ENCODE assay signal across 8 mouse cellular contexts in genomic region chr2:164970631-164971196, GRCm38 (mm10). TPM values are rescaled to one million over a fixed set of nuclear protein-coding genes. Genes with fewer than 3 reads are reported as not detected.
DNase-seq lines count a peak whose midpoint lies in the region; ATAC-seq and TF ChIP-seq lines count a peak whose summit lies in the region.

No protein-coding gene starts in this region.

- H3K9me3 ChIP-seq in hindbrain, postnatal 0 days (ENCODE audit: low read length) = no peaks in the 10 kb centered on the region
- no peaks in the 10 kb centered on the region for H3K9me3 ChIP-seq in midbrain, embryonic 16.5 days (replicated peaks; ENCODE audit: control insufficient read depth, low read length, poor library complexity, severe bottlenecking)

- H3K27ac ChIP-seq in hindbrain, postnatal 0 days = peak overlapping the region; percentile 0; the same call in 1 of the 2 replicates
- peak overlapping the region; percentile 52; the same call in 1 of the 2 replicates for H3K27ac ChIP-seq in midbrain, embryonic 16.5 days (ENCODE audit: low read length)

- peak overlapping the region; percentile 62 for H3K4me3 ChIP-seq in hindbrain, postnatal 0 days (ENCODE audit: low read length)
- H3K4me3 ChIP-seq in midbrain, embryonic 16.5 days (ENCODE audit: low read depth, low read length) = peak overlapping the region; percentile 49

- DNase-seq in layer of hippocampus, adult 11-12 months (ENCODE audit: low spot score) = peak; percentile 61
- DNase-seq in layer of hippocampus, adult 9-10 months (ENCODE audit: low spot score) = no peak
- peak; percentile 57 for DNase-seq in embryo, embryonic 10.5 days (ENCODE audit: low spot score)
- peak; percentile 85 for DNase-seq in hindbrain, postnatal 0 days (ENCODE audit: low spot score)
- no peak for DNase-seq in adrenal gland, adult 2 months
- no peak for DNase-seq in yolk sac, embryonic 10.5 days (ENCODE audit: low spot score)
- no peak for DNase-seq in gastrocnemius, postnatal 14 days

- H3K4me2 ChIP-seq in hindbrain, postnatal 0 days (ENCODE audit: low read depth, low read length) = peak overlapping the region; percentile 61
- peak overlapping the region; percentile 93 for H3K4me2 ChIP-seq in midbrain, embryonic 16.5 days (ENCODE audit: low read length)

- under 1% methylated on average over 42 of the region's 42 CpGs for WGBS in hindbrain, postnatal 0 days
- WGBS in midbrain, embryonic 16.5 days = under 1% methylated on average over 41 of the region's 42 CpGs

- ATAC-seq in hindbrain, postnatal 0 days = peak; percentile 53
- ATAC-seq in midbrain, embryonic 16.5 days = peak; percentile 65

- H3K9ac ChIP-seq in hindbrain, postnatal 0 days (replicated peaks; ENCODE audit: low read length) = peak overlapping the region; percentile 72
- H3K9ac ChIP-seq in midbrain, embryonic 16.5 days (ENCODE audit: low read depth, low read length) = peak overlapping the region; percentile 69

- 0 out of 2 replicates have a peak, but pooled peaks cover 15% of the 10 kb centered on the region for H3K4me1 ChIP-seq in hindbrain, postnatal 0 days (ENCODE audit: insufficient read depth, low read length)
- H3K4me1 ChIP-seq in midbrain, embryonic 16.5 days (ENCODE audit: control insufficient read depth, insufficient read depth, low read length) = peaks cover 44% of the 10 kb centered on the region

- TF ChIP-seq CTCF in hindbrain, postnatal 0 days (IDR thresholded peaks at IDR 0.05; ENCODE audit: low read depth) = no peak

- peaks cover 29% of the 10 kb centered on the region for H3K27me3 ChIP-seq in hindbrain, postnatal 0 days (ENCODE audit: insufficient read depth, low read length)
- H3K27me3 ChIP-seq in midbrain, embryonic 16.5 days (ENCODE audit: control insufficient read depth, insufficient read depth, low read depth, low read length) = 0 out of 2 replicates have a peak, but pooled peaks cover 3% of the 10 kb centered on the region

- intact Hi-C loops in gastrocnemius, postnatal 14 days (cut with DNase I; ENCODE audit: low total_unique reads) = no loop called here

- H3K36me3 ChIP-seq in hindbrain, postnatal 0 days (ENCODE audit: insufficient read depth, low read length) = no peaks in the 10 kb centered on the region
- no peaks in the 10 kb centered on the region; the same call in 1 of the 2 replicates for H3K36me3 ChIP-seq in midbrain, embryonic 16.5 days (ENCODE audit: control insufficient read depth, insufficient read depth, low read length)

RNA-seq across cellular contexts. Expression of gene Slc12a5, which starts 10.1 kb away (rescaled TPM):
- total RNA-seq in hindbrain, postnatal 0 days (2014; rRNA removed) = 257 TPM in 2 replicates
- 67.1 and 71.0 TPM in 2 replicates for polyA plus RNA-seq in hindbrain, postnatal 0 days (2015; fragmentation: Nextera tagmentation; extraction: Ambion mirVana)
- polyA plus RNA-seq in midbrain, embryonic 16.5 days (2015; fragmentation: Nextera tagmentation; extraction: Ambion mirVana) = 52.8 and 57.7 TPM in 2 replicates
- total RNA-seq in adrenal gland, adult 2 months (2021) = 1 to 10 TPM; 3.5 to 5.4 TPM
- 21.4 and 27.6 TPM in 2 replicates for polyA plus RNA-seq in adrenal gland, adult 2 months (2012; rRNA removed)
- total RNA-seq in gastrocnemius, postnatal 14 days (2021) = 1 to 10 TPM in 1 of 2 experiments, under 1 TPM in 1; 0.55 to 1.0 TPM

RNA-seq across cellular contexts. Expression of gene Mmp9, which starts 30.1 kb away (rescaled TPM):
- 8.8 and 14.4 TPM in 2 replicates for total RNA-seq in hindbrain, postnatal 0 days (2014; rRNA removed)
- polyA plus RNA-seq in hindbrain, postnatal 0 days (2015; fragmentation: Nextera tagmentation; extraction: Ambion mirVana) = 6.7 and 7.1 TPM in 2 replicates
- 26.7 and 28.0 TPM in 2 replicates for polyA plus RNA-seq in midbrain, embryonic 16.5 days (2015; fragmentation: Nextera tagmentation; extraction: Ambion mirVana)
- 1 to 10 TPM; 1.4 to 2.1 TPM for total RNA-seq in adrenal gland, adult 2 months (2021)
- polyA plus RNA-seq in adrenal gland, adult 2 months (2012; rRNA removed) = 1.6 and 3.4 TPM in 2 replicates
- total RNA-seq in gastrocnemius, postnatal 14 days (2021) = 1 to 10 TPM in 1 of 2 experiments, under 1 TPM in 1; 0.95 to 1.2 TPM

RNA-seq across cellular contexts. Expression of gene Zfp335, which starts 59.2 kb away (rescaled TPM):
- 26.5 and 28.3 TPM in 2 replicates for total RNA-seq in hindbrain, postnatal 0 days (2014; rRNA removed)
- polyA plus RNA-seq in hindbrain, postnatal 0 days (2015; fragmentation: Nextera tagmentation; extraction: Ambion mirVana) = 9.0 and 9.2 TPM in 2 replicates
- polyA plus RNA-seq in midbrain, embryonic 16.5 days (2015; fragmentation: Nextera tagmentation; extraction: Ambion mirVana) = 16.2 and 16.9 TPM in 2 replicates
- total RNA-seq in adrenal gland, adult 2 months (2021) = 10 to 100 TPM; 16.7 to 21.9 TPM
- polyA plus RNA-seq in adrenal gland, adult 2 months (2012; rRNA removed) = 37.4 TPM in 2 replicates
- 1 to 10 TPM; 8.4 TPM for total RNA-seq in gastrocnemius, postnatal 14 days (2021)

Comparison
In these comparisons a context has a peak if more than half of its experiments do, and no peak if none do; other contexts are left out.
1. DNase-seq: peak in layer of hippocampus, adult 11-12 months (single experiment), embryo, embryonic 10.5 days (single experiment) and hindbrain, postnatal 0 days (single experiment); none in layer of hippocampus, adult 9-10 months (single experiment), adrenal gland, adult 2 months (single experiment), yolk sac, embryonic 10.5 days (single experiment) and gastrocnemius, postnatal 14 days (single experiment).
2. RNA of gene Slc12a5, which starts 10.1 kb away (total RNA-seq): 257 TPM in hindbrain, postnatal 0 days; 3.5 to 5.4 TPM in adrenal gland, adult 2 months and 0.55 to 1.0 TPM in gastrocnemius, postnatal 14 days; every median in the first group is over 10 times any median in the second.